Mouse (Mus musculus): ENCODE measurements around the gene Cdh11. TPM values are rescaled to one million over a fixed set of nuclear protein-coding genes. Genes with fewer than 3 reads are reported as not detected.

Gene Cdh11
- total RNA-seq (2012; rRNA removed): not detected in 2 replicates
- under 1 TPM in 1 of 2 experiments, not detected in 1; 0.07 TPM for polyA plus RNA-seq (2012; ENCODE audit: insufficient read depth in 1 of 2, insufficient read length in 2 of 2, low read depth in 1 of 2, low replicate concordance in 2 of 2, missing spikeins in 1 of 2)

- H3K4me3 ChIP-seq (ENCODE audit: control insufficient read depth in 1 of 2, insufficient read depth in 1 of 2, low read depth in 2 of 2, low read length in 2 of 2): no peak within 1 kb of the TSS
- H3K9ac ChIP-seq (ENCODE audit: control insufficient read depth, low read depth, low read length, poor library complexity, severe bottlenecking): no peak within 1 kb of the TSS
- H3K79me2 ChIP-seq (ENCODE audit: control insufficient read depth, insufficient read depth, low read length, poor library complexity): no peaks in the 10 kb centered on the region
- TF ChIP-seq ZKSCAN1 (IDR thresholded peaks at IDR 0.05; ENCODE audit: low read depth, low read length): no peak
- no peak for TF ChIP-seq MAFK (IDR thresholded peaks at IDR 0.05; ENCODE audit: borderline replicate concordance, low read depth, low read length)
- TF ChIP-seq SMC3 (IDR thresholded peaks at IDR 0.05; ENCODE audit: low read depth, low read length): no peak
- TF ChIP-seq GABPA (IDR thresholded peaks at IDR 0.05; ENCODE audit: low read depth, low read length): no peak
- no peak for TF ChIP-seq GATA1 (IDR thresholded peaks at IDR 0.05; ENCODE audit: low read depth, low read length)
- no peak for TF ChIP-seq MYC (IDR thresholded peaks at IDR 0.05; ENCODE audit: low read depth, low read length)
- no peak for TF ChIP-seq KAT2A (conservative IDR thresholded peaks at IDR 0.05; ENCODE audit: low read depth, low read length)
- TF ChIP-seq ETS1 (IDR thresholded peaks at IDR 0.05; ENCODE audit: low read depth, low read length): no peak
- TF ChIP-seq CHD2 (IDR thresholded peaks at IDR 0.05; ENCODE audit: low read length): no peak
- TF ChIP-seq ZC3H11A (IDR thresholded peaks at IDR 0.05; ENCODE audit: low read depth, low read length): no peak
- TF ChIP-seq MEF2A (IDR thresholded peaks at IDR 0.05; ENCODE audit: extremely low read depth, insufficient replicate concordance, low read depth, low read length, poor library complexity, severe bottlenecking): no peak
- TF ChIP-seq MAX (IDR thresholded peaks at IDR 0.05; ENCODE audit: low read length): no peak
- TF ChIP-seq E2F4 (IDR thresholded peaks at IDR 0.05; ENCODE audit: borderline replicate concordance, low read depth, low read length): no peak
- TF ChIP-seq UBTF (IDR thresholded peaks at IDR 0.05; ENCODE audit: borderline replicate concordance, insufficient read depth, low read depth, low read length): no peak
- no peak for TF ChIP-seq POLR2A (IDR thresholded peaks at IDR 0.05; ENCODE audit: control insufficient read depth in 1 of 2, insufficient read depth in 1 of 2, low read depth in 1 of 2, low read length in 2 of 2, poor library complexity in 1 of 2)
- no peaks in the 10 kb centered on the region for H3K36me3 ChIP-seq (ENCODE audit: control insufficient read depth in 1 of 2, insufficient read depth in 2 of 2, low read length in 2 of 2)
- H3K27ac ChIP-seq (ENCODE audit: control insufficient read depth, low read depth, low read length): no peak within 1 kb of the TSS
- no peak for DNase-seq (ENCODE audit: low read depth, low spot score)
- H3K9me3 ChIP-seq (replicated peaks; ENCODE audit: insufficient read depth, low read length): no peaks in the 10 kb centered on the region
- no peaks in the 10 kb centered on the region for H3K27me3 ChIP-seq (ENCODE audit: control insufficient read depth in 1 of 2, insufficient read depth in 2 of 2, low read length in 2 of 2)
- H3K4me1 ChIP-seq (ENCODE audit: control insufficient read depth in 1 of 2, insufficient read depth in 2 of 2, low read length in 2 of 2): no peaks in the 10 kb centered on the region
Observed at GRCm38 (mm10) chr8:102785592-102786416, at the start of gene Cdh11. TSS of gene Cdh11 (minus strand) at chr8:102785642.

GRCm38 (mm10) chr8:102813959-102814358, 28.5 kb upstream of the Cdh11 start:
- Histone ChIP-seq H3K27ac (ENCODE audit: control insufficient read depth, low read depth, low read length) (no peak overlapping the region), H3K9me3 (replicated peaks; ENCODE audit: insufficient read depth, low read length) (no peaks in the 10 kb centered on the region), H3K36me3 (ENCODE audit: control insufficient read depth in 1 of 2, insufficient read depth in 2 of 2, low read length in 2 of 2) (no peaks in the 10 kb centered on the region), H3K27me3 (ENCODE audit: control insufficient read depth in 1 of 2, insufficient read depth in 2 of 2, low read length in 2 of 2) (no peaks in the 10 kb centered on the region), H3K4me1 (ENCODE audit: control insufficient read depth in 1 of 2, insufficient read depth in 2 of 2, low read length in 2 of 2) (no peaks in the 10 kb centered on the region), H3K4me3 (ENCODE audit: control insufficient read depth in 1 of 2, insufficient read depth in 1 of 2, low read depth in 2 of 2, low read length in 2 of 2) (no peak overlapping the region), H3K9ac (ENCODE audit: control insufficient read depth, low read depth, low read length, poor library complexity, severe bottlenecking) (no peak overlapping the region), H3K79me2 (ENCODE audit: control insufficient read depth, insufficient read depth, low read length, poor library complexity) (no peaks in the 10 kb centered on the region)
- DNase-seq (ENCODE audit: low read depth, low spot score): no peak
- TF ChIP-seq CHD2 (IDR thresholded peaks at IDR 0.05; ENCODE audit: low read length) (no peak), RCOR1 (IDR thresholded peaks at IDR 0.05; ENCODE audit: low read depth, low read length) (no peak), POLR2AphosphoS2 (IDR thresholded peaks at IDR 0.05; ENCODE audit: low read length) (no peak)
